Mouse (Mus musculus) forebrain, embryonic 13.5 days (tissue): ENCODE data around the gene Neb. TPM values are rescaled to one million over a fixed set of nuclear protein-coding genes. Genes with fewer than 3 reads are reported as not detected.

Source experiments
- ATAC-seq: fragments of 200-750 bp; cut with Nextera tagmentation; 2 replicates; pipeline ENCODE4 v1.8.0; 2017
- H3K27ac ChIP-seq: fragments of 300-500 bp; sonication (generic); 2 replicates; pipeline ENCODE4 v1.5.1; 2015; ENCODE audit warnings: inconsistent platforms, mild to moderate bottlenecking, moderate library complexity
- H3K27me3 ChIP-seq: fragments of 300-500 bp; sonication (generic); 2 replicates; pipeline ENCODE4 v1.6.1; 2015; ENCODE audit warnings: mild to moderate bottlenecking, inconsistent platforms
- H3K36me3 ChIP-seq: fragments of 300-500 bp; sonication (generic); 2 replicates; pipeline ENCODE4 v1.6.1; 2015; ENCODE audit warnings: mild to moderate bottlenecking, inconsistent platforms; ENCODE audit not compliant: poor library complexity, severe bottlenecking
- H3K4me1 ChIP-seq: fragments of 300-500 bp; sonication (generic); 2 replicates; pipeline ENCODE4 v1.6.1; 2015; ENCODE audit warnings: inconsistent platforms
- H3K4me2 ChIP-seq: fragments of 300-500 bp; sonication (generic); 2 replicates; pipeline ENCODE4 v1.6.1; 2015; ENCODE audit warnings: inconsistent platforms, mild to moderate bottlenecking, moderate library complexity
- H3K4me3 ChIP-seq: fragments of 300-500 bp; sonication (generic); 2 replicates; pipeline ENCODE4 v1.5.1; 2015; ENCODE audit warnings: mild to moderate bottlenecking, inconsistent platforms
- H3K9ac ChIP-seq: fragments of 300-500 bp; sonication (generic); 2 replicates; pipeline ENCODE4 v1.6.1; 2015; ENCODE audit warnings: mild to moderate bottlenecking, inconsistent platforms
- H3K9me3 ChIP-seq: fragments of 300-500 bp; sonication (generic); replicated peaks from 2 replicates; pipeline ENCODE4 v1.6.1; 2016; ENCODE audit warnings: inconsistent platforms
- WGBS: fragments of 180-500 bp; shearing (Covaris S2); methylation state at CpG from one replicate; pipeline ENCODE4 v1.1.7; 2015; 5-methylcytosine and 5-hydroxymethylcytosine counted together
- polyA plus RNA-seq: library from polyadenylated mRNA; unstranded; fragments of >200 nt; fragmentation: Nextera tagmentation; extraction: Ambion mirVana; gene quantifications from 2 replicates; pipeline ENCODE4 v1.2.1, GENCODE M21; 2015

Gene Neb
- polyA plus RNA-seq, 1 experiment from 2014 or later, result 3.6 TPM

DNA sequence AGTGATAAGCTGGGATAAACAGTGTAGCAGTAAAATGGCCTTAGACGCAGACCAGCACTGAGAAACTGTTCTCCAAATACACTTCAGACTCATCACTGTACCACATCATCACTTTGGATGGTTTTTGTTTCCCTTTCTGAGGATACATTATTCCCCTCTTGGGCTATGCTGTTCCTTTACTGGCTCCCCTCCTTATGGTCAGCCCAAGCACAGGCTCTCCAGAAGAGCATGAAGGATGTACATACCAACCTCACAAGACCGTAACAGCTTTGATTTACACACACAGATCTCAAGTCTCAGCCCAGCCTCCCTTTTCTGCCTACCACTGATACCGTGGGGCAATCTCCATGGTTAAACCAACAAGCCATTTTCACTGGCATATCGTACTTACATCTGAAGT, 6.2 kb downstream of the Neb start:
- H3K27ac ChIP-seq, result no peak overlapping the region
- H3K9me3 ChIP-seq, result no peaks in the 10 kb centered on the region
- no peak for ATAC-seq
- no peaks in the 10 kb centered on the region for H3K4me1 ChIP-seq
- no peak overlapping the region for H3K4me2 ChIP-seq
- H3K27me3 ChIP-seq, result no peaks in the 10 kb centered on the region
- no peak overlapping the region for H3K4me3 ChIP-seq
- H3K36me3 ChIP-seq, result no peaks in the 10 kb centered on the region
- H3K9ac ChIP-seq, result no peak overlapping the region
- WGBS, result 93% methylated on average over 4 of the region's 4 CpGs

DNA sequence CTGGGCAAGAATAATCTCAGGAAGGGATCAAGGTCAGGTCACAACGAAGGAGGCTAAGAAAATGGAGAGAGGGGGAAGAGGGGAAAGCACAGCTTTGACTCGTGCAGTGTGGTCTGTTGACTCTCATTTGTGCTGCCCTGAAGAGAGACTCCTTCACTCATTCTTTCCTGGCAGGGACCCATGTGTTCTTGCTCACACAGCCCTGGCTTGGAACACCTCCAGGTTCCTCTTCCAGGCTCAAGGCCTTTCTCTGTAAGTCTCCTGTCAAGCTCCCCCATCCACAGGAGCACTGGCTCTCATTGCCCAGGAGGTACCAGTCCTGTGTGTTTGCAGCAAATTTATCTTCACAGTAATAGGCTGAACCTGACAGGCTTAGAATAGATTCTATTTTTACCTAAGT, 7.2 kb downstream of the Neb start:
- Histone ChIP-seq H3K4me3 (no peak overlapping the region), H3K4me2 (no peak overlapping the region), H3K27ac (no peak overlapping the region), H3K4me1 (no peaks in the 10 kb centered on the region), H3K36me3 (no peaks in the 10 kb centered on the region), H3K9me3 (no peaks in the 10 kb centered on the region), H3K27me3 (no peaks in the 10 kb centered on the region), H3K9ac (no peak overlapping the region)
- 61% methylated on average over 2 of the region's 2 CpGs for WGBS
- no peak for ATAC-seq

DNA sequence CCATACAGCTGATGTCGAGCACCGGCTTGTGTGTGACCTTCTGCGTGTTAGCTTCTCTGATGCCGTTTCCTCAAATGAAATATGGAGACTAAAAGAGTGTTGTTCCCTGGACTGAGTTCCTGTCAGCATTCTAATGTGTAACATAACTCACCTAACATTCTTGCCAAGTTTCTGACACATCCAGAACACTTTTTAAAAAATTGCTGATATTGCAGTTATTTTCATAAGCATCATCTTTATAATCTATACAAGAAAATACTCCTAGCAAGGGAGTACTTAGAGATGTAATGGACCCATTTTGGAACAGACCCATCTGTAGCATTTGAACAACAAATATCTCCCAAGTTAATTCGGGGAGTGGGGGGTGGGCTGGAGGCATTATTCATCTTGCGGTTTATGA, 8.7 kb downstream of the Neb start:
- WGBS, result 96% methylated on average over 6 of the region's 6 CpGs
- Histone ChIP-seq H3K9me3 (no peaks in the 10 kb centered on the region), H3K36me3 (no peaks in the 10 kb centered on the region), H3K9ac (no peak overlapping the region), H3K4me3 (no peak overlapping the region), H3K4me1 (peaks cover 5% of the 10 kb centered on the region; the same call in 1 of the 2 replicates), H3K27ac (no peak overlapping the region), H3K4me2 (no peak overlapping the region), H3K27me3 (no peaks in the 10 kb centered on the region)
- ATAC-seq, result no peak

DNA sequence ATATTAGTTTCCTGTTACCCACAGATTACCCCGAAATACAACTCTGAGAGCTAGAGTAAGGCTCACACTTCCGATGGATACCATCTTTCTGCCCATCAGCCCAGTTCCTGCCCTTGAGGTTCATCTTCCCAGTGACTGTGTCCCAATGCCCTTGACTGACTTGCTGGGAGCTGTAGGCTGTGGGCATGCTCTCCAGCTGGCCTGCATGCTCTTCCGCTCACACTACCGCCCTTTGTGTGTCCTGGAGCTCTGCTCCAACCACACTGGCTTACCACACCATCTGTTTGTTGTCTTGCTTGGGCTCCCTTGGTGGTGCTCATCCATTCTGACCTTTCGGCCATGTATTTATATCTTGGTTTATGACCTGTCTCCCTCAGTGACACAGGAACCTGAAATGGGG, 10.6 kb downstream of the Neb start:
- H3K4me1 ChIP-seq, result peaks cover 5% of the 10 kb centered on the region; the same call in 1 of the 2 replicates
- no peak overlapping the region for H3K9ac ChIP-seq
- no peak overlapping the region for H3K4me3 ChIP-seq
- H3K4me2 ChIP-seq, result no peak overlapping the region
- WGBS, result 92% methylated on average over 5 of the region's 5 CpGs
- no peak for ATAC-seq
- H3K27ac ChIP-seq, result no peak overlapping the region
- H3K9me3 ChIP-seq, result no peaks in the 10 kb centered on the region
- no peaks in the 10 kb centered on the region for H3K36me3 ChIP-seq
- H3K27me3 ChIP-seq, result no peaks in the 10 kb centered on the region

DNA sequence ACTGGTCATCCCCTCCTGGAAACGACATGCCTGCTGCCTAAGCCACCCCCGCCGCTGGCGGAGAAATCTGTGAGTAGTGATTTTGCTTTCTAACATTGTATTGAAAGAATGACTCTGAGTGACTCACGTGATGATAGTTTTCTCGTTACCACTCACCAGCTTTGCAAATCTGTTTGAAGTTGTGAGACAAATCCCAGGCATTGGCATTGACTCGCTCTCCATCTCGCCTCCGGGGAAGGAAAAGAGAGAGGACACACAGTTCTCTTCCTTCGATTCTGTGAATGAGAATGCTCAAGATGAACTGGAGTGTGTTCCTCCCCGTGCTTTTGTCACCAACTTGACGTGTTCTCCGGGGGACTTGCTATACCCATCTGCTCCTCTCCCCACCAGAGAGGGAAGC, 11.0 kb downstream of the Neb start:
- Histone ChIP-seq H3K27me3 (no peaks in the 10 kb centered on the region), H3K4me2 (no peak overlapping the region), H3K9ac (no peak overlapping the region), H3K36me3 (no peaks in the 10 kb centered on the region), H3K4me1 (peaks cover 5% of the 10 kb centered on the region; the same call in 1 of the 2 replicates), H3K9me3 (no peaks in the 10 kb centered on the region), H3K27ac (no peak overlapping the region), H3K4me3 (no peak overlapping the region)
- WGBS, result 75% methylated on average over 13 of the region's 13 CpGs
- ATAC-seq, result no peak

DNA sequence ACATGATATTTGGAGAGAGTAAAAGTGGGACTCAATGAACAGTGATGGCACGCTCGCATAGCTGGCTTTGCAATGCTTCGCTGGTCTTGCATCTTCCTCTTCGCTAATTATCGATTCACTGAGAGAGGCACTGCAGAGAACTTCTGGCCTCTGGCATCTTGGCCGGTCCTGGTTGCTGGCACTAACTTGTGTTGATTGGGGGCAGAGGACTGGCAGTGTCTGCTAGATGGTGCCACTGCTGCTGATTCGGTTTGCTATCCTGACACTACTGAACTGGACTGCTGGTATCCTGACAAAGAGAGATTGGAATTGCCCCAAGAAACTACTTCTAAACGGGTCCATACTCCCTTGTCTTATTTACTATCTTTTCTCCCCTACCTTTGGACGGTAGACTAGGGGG, 17.2 kb downstream of the Neb start:
- Histone ChIP-seq H3K4me3 (no peak overlapping the region), H3K36me3 (no peaks in the 10 kb centered on the region), H3K27me3 (no peaks in the 10 kb centered on the region), H3K4me1 (peaks cover 5% of the 10 kb centered on the region; the same call in 1 of the 2 replicates), H3K27ac (no peak overlapping the region), H3K9ac (no peak overlapping the region), H3K4me2 (no peak overlapping the region), H3K9me3 (no peaks in the 10 kb centered on the region)
- 91% methylated on average over 9 of the region's 9 CpGs for WGBS
- no peak for ATAC-seq

DNA sequence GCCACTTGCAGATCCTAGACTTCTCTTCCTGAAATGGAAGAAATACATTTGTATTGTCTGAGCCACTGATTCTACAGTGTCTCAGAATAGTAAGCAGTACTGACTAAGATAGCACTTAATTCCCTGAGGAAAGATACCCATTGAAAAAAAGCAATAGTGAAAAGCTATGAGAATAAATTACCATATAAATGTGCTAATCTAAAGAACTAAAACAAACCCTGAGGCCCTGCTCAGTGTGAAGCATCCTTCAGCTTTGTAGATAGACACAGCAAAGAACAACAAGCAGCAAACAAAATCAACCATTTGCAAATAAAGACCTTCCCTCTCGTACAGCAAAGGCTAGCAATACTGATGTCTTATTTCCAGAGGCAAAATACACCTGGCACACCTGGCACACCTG, 18.6 kb downstream of the Neb start:
- 53% methylated on average over 1 of the region's 1 CpGs for WGBS
- ATAC-seq, result no peak

DNA sequence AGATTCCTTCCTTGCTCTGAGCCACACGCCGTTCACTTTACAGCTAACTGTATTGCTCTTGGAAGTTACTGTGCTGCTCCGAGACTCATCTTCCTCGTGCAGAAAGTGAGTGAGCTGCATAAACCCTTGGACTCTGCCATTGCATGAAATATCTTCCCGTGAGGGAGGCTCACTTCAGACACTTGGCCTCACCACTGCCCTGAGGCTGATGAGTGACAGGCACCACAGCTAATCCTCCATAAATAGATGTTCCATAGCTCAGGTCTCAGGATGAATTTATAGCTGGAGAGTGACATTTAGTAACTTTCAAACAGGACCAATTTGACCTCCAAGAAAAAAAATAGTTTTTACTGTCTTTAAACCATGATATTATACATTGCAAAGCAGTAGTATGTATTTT, 20.1 kb downstream of the Neb start:
- no peak overlapping the region for H3K4me2 ChIP-seq
- 89% methylated on average over 5 of the region's 5 CpGs for WGBS
- no peak overlapping the region for H3K9ac ChIP-seq
- no peaks in the 10 kb centered on the region for H3K27me3 ChIP-seq
- H3K9me3 ChIP-seq, result no peaks in the 10 kb centered on the region
- no peaks in the 10 kb centered on the region for H3K4me1 ChIP-seq
- no peak overlapping the region for H3K27ac ChIP-seq
- ATAC-seq, result no peak
- no peaks in the 10 kb centered on the region for H3K36me3 ChIP-seq
- H3K4me3 ChIP-seq, result no peak overlapping the region

More for the DNA sequence above, 18.6 kb downstream of the Neb start:
- H3K4me2 ChIP-seq, result no peak overlapping the region
- peaks cover under 1% of the 10 kb centered on the region; the same call in 1 of the 2 replicates for H3K4me1 ChIP-seq
- no peak overlapping the region for H3K9ac ChIP-seq
- H3K27me3 ChIP-seq, result no peaks in the 10 kb centered on the region
- no peak overlapping the region for H3K4me3 ChIP-seq
- no peaks in the 10 kb centered on the region for H3K36me3 ChIP-seq
- H3K27ac ChIP-seq, result no peak overlapping the region
- no peaks in the 10 kb centered on the region for H3K9me3 ChIP-seq

DNA sequence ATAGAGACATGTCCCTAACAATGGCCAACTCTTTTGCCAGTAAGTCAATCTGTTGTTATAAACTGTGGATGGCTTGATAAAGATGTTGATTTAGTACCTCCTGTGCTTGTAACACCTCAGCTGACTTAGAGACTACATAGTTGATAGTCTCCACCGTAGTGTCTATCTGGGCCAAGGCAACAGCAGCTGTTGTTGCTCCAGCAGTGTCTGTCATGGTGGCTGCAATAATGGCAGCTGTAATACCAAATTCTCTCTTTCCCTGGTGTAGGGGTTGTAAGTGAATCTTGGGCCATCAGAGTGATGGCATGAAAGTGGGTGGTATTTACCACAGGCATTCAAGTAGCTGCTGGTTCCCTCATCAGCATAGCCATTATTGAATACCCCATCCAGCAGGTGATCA, 27.2 kb downstream of the Neb start:
- Histone ChIP-seq H3K36me3 (no peaks in the 10 kb centered on the region), H3K27ac (no peak overlapping the region), H3K4me2 (no peak overlapping the region), H3K27me3 (no peaks in the 10 kb centered on the region), H3K4me3 (no peak overlapping the region), H3K4me1 (no peaks in the 10 kb centered on the region), H3K9me3 (peaks cover 4% of the 10 kb centered on the region; the same call in 1 of the 2 replicates), H3K9ac (no peak overlapping the region)
- no peak for ATAC-seq
- 93% methylated on average over 1 of the region's 1 CpGs for WGBS

DNA sequence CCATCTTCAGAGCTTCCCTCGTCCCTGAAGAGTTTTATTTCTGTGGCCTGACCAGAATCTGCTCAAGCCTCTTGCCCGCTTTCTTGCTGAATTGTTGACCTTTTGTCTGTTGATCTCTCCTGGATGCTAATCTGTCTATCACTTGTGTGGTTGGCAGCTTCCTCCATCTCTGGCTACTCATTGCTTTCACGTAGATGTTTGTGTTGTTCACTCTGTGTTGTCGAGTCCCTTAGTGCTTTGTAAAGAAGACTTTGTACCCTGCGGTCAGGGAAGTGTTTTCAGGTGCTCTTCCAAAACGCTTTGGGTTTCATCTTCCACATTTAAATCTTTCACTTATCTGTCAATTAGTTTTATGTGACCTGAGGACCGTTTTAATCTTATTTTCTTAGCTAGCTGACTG, 37.3 kb downstream of the Neb start:
- Histone ChIP-seq H3K27ac (no peak overlapping the region), H3K9me3 (no peaks in the 10 kb centered on the region), H3K36me3 (no peaks in the 10 kb centered on the region), H3K27me3 (no peaks in the 10 kb centered on the region), H3K4me2 (no peak overlapping the region), H3K4me3 (no peak overlapping the region), H3K9ac (no peak overlapping the region), H3K4me1 (no peaks in the 10 kb centered on the region)
- ATAC-seq, result no peak
- WGBS, result 80% methylated on average over 7 of the region's 7 CpGs

DNA sequence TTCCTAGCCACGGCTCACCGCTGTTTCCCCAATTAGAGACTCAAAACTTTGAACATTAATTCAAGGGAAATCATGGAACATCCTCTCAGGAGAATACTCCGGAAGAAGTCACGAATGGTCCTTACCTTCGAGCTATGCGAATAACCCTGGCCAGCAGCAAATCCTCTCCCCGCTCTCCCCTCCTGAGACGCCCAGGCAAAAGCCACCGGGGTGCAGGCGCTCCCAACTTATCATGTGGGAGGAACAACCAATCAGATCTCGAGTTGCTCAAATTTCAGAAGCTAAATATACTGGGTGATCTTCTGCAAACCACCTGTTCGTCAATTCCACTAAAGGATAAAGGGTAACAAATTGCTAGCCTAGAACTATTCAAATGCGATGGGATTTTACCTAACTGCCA, 42.7 kb downstream of the Neb start:
- no peak overlapping the region for H3K4me3 ChIP-seq
- H3K9ac ChIP-seq, result no peak overlapping the region
- no peak overlapping the region for H3K27ac ChIP-seq
- no peaks in the 10 kb centered on the region for H3K9me3 ChIP-seq
- no peak for ATAC-seq
- H3K4me2 ChIP-seq, result no peak overlapping the region
- WGBS, result 89% methylated on average over 13 of the region's 13 CpGs
- no peaks in the 10 kb centered on the region for H3K4me1 ChIP-seq
- H3K36me3 ChIP-seq, result no peaks in the 10 kb centered on the region
- H3K27me3 ChIP-seq, result no peaks in the 10 kb centered on the region

DNA sequence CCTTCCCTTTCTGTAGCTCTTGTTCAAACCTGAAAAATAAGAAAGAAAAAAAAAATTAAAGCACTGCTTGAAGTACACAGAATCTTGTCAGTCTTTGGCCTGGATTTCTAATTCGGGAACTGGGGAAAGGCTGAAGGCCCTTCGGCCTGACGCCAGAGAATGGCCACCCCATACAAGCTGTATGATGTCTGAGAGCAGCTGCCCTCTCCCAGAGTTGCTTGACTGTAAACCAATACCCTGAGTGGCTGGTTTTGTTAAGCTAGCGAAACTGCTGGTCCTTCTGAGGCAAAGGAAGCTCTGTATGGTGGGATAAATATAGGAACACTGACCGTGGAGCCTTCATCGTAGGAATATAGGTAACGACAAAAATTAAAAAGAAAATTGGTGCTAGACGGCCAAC, 43.2 kb downstream of the Neb start:
- ATAC-seq, result no peak
- 93% methylated on average over 8 of the region's 8 CpGs for whole genome bisulfite sequencing
- no peaks in the 10 kb centered on the region for H3K4me1 ChIP-seq

DNA sequence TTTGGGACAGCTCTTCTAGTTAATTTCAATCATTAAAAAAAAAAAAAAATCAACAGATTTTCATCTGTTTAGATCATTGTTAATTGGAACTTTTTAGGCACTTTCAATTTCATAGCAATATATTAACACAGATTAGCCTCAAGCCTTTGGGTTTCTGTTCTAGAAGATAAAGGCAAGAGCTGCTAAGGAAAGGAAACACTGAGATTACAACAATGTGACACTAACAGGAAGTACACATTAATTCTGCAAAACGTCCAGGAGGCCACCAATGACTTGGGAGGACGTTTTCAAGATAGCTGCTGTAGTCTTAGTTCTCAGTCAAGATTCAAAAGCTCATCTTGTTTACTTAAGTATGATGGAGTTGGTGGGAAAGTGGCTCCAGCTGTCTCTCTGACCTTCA, 44.7 kb downstream of the Neb start:
- no peak for ATAC-seq
- Histone ChIP-seq H3K4me1 (no peaks in the 10 kb centered on the region), H3K4me2 (no peak overlapping the region), H3K4me3 (no peak overlapping the region), H3K36me3 (no peaks in the 10 kb centered on the region), H3K9me3 (no peaks in the 10 kb centered on the region), H3K27me3 (no peaks in the 10 kb centered on the region), H3K9ac (no peak overlapping the region), H3K27ac (no peak overlapping the region)
- 59% methylated on average over 2 of the region's 2 CpGs for WGBS

More for the DNA sequence above, 43.2 kb downstream of the Neb start:
- H3K9ac ChIP-seq, result no peak overlapping the region
- no peaks in the 10 kb centered on the region for H3K36me3 ChIP-seq
- no peaks in the 10 kb centered on the region for H3K9me3 ChIP-seq
- no peak overlapping the region for H3K27ac ChIP-seq
- H3K27me3 ChIP-seq, result no peaks in the 10 kb centered on the region
- no peak overlapping the region for H3K4me3 ChIP-seq
- H3K4me2 ChIP-seq, result no peak overlapping the region
